Mouse (Mus musculus) embryonic facial prominence, embryonic 14.5 days (tissue): ENCODE measurements around the gene BC055324. TPM values are rescaled to one million over a fixed set of nuclear protein-coding genes. Genes with fewer than 3 reads are reported as not detected.
A peak's percentile ranks its signal among the peaks of the same experiment; 100 is the strongest.
"Not testable (repeated sequence)": the region's sequence is repeated elsewhere in the genome, so short reads cannot be mapped to it uniquely, and the experiment has no call there.

ENCODE experiments used
- ATAC-seq: fragments of 200-750 bp; cut with Nextera tagmentation; 2 replicates; pipeline ENCODE4 v1.8.0; 2017; ENCODE audit warnings: low read depth, moderate number of reproducible peaks, moderate TSS enrichment
- DNase-seq: peaks from one replicate; pipeline ENCODE4 v3.0.0-alpha.2; 2015; ENCODE audit warnings: low spot score
- H3K27ac ChIP-seq: fragments of 300-500 bp; sonication (generic); replicated peaks from 2 replicates; pipeline ENCODE4 v1.5.1; 2014; ENCODE audit warnings: low read depth, mild to moderate bottlenecking, low read length, moderate library complexity
- H3K27me3 ChIP-seq: fragments of 300-500 bp; sonication (generic); replicated peaks from 2 replicates; pipeline ENCODE4 v1.6.1; 2014; ENCODE audit warnings: low read length; ENCODE audit not compliant: control insufficient read depth, insufficient read depth
- H3K36me3 ChIP-seq: fragments of 300-500 bp; sonication (generic); 2 replicates; pipeline ENCODE4 v1.6.1; 2014; ENCODE audit warnings: low read length, mixed read lengths; ENCODE audit not compliant: control insufficient read depth, insufficient read depth
- H3K4me1 ChIP-seq: fragments of 300-500 bp; sonication (generic); 2 replicates; pipeline ENCODE4 v1.6.1; 2014; ENCODE audit warnings: antibody characterized with exemption, low read length; ENCODE audit not compliant: control insufficient read depth, insufficient read depth
- H3K4me2 ChIP-seq: fragments of 300-500 bp; sonication (generic); 2 replicates; pipeline ENCODE4 v1.6.1; 2014; ENCODE audit warnings: low read depth, mild to moderate bottlenecking, low read length, moderate library complexity, mixed read lengths
- H3K4me3 ChIP-seq: fragments of 300-500 bp; sonication (generic); 2 replicates; pipeline ENCODE4 v1.5.1; 2014; ENCODE audit warnings: low read depth, mild to moderate bottlenecking, low read length
- H3K9ac ChIP-seq: fragments of 300-500 bp; sonication (generic); 2 replicates; pipeline ENCODE4 v1.6.1; 2014; ENCODE audit warnings: low read depth, mild to moderate bottlenecking, low read length, moderate library complexity, mixed read lengths
- H3K9me3 ChIP-seq: fragments of 300-500 bp; sonication (generic); 2 replicates; pipeline ENCODE4 v1.6.1; 2016; ENCODE audit warnings: low read length; ENCODE audit not compliant: control insufficient read depth
- WGBS: fragments of 180-500 bp; shearing (Covaris S2); extraction: QIAGEN DNeasy Blood & Tissue Kit; methylation state at CpG from one replicate; pipeline ENCODE4 v1.1.7; 2014; 5-methylcytosine and 5-hydroxymethylcytosine counted together
- polyA plus RNA-seq: library from polyadenylated mRNA; unstranded; fragments of >200 nt; fragmentation: Nextera tagmentation; extraction: Ambion mirVana; gene quantifications from 2 replicates; pipeline ENCODE4 v1.2.1, GENCODE M21; 2014

Gene BC055324
- polyA plus RNA-seq: 16.8 and 18.8 TPM in 2 replicates

DNA sequence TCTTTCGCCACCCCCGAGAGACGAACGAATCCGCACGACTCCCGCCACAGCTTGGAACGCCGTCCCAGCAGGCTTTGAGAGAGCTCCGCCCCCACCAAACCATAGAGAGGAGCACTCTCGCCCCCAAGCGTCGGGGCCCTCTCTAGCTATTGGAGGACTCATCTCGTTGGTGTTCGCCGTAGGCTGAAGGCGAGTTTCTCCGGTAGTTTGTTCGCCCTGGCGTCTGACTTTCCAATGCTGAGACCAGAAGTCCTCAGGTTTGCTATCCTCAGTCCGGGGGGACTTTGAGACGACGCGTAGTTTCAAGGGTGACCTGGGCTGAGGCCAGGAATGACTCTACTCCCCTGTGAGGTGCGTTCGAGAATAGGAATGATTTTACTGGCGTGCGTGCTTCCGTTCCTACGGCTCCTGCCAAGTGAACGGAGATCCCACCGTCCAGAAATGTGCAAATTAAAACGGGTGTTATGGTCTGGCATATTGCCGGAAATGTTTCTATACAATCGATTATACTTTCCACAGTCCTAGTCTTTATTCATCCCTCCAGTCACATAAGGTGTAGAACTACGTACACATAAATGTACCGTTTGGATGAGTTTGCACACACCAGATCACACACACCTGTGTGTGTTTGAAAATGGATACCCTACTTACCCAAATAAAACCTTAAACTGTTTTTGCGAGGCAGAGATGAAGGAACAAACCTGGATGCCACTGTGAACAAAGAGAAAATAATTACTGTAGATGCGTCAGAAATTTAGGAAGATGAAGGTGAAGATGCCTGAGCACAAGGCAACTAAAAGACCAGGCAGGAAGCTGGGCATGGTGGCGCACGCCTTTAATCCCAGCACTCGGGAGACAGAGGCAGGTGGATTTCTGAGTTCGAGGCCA is at the start of gene BC055324, which contains the start of gene Mettl18:
Gene BC055324 (minus strand): TSS at position 76 of the 888 bp plus-strand sequence.
Gene Mettl18 (plus strand): TSS at position 169 of the 888 bp plus-strand sequence.
- ATAC-seq (peak; percentile 99), DNase-seq (peak; percentile 95)
- Histone ChIP-seq H3K36me3 (no peaks in the 10 kb centered on the region), H3K4me3 (peak within 1 kb of the TSS; percentile 68), H3K4me1 (peaks cover 8% of the 10 kb centered on the region; the same call in 1 of the 2 replicates), H3K4me2 (peak within 1 kb of the TSS; percentile 85), H3K9me3 (no peaks in the 10 kb centered on the region), H3K9ac (peak within 1 kb of the TSS; percentile 84), H3K27me3 (no peaks in the 10 kb centered on the region), H3K27ac (peak within 1 kb of the TSS; percentile 85)
- 5% methylated on average over 35 of the region's 43 CpGs for WGBS

DNA sequence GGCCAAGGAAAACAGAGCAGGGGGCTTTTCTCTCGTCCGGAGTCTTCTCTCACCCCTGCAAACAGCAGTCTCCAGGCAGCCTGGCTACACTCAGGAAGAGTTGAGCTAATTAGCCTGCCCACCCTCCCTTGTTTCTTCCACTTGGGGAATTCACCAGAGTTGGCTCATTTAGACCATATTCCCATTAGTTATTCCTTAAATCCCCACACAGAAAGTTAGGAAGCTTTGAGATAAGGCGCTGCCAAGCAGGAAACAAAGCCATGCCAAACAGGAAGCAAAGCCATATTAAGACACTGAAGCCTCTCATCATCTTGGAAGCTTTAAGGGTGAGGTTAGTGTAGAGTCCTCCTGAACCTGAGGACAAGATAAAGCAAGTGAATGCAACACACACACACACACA is 49.0 kb upstream of the BC055324 start:
- DNase-seq (peak; percentile 32), ATAC-seq (no peak)
- H3K4me2 ChIP-seq: no peak overlapping the region
- no peaks in the 10 kb centered on the region for H3K4me1 ChIP-seq
- no peak overlapping the region for H3K27ac ChIP-seq
- WGBS: 44% methylated on average over 3 of the region's 3 CpGs
- no peaks in the 10 kb centered on the region for H3K27me3 ChIP-seq
- H3K4me3 ChIP-seq: no peak overlapping the region
- H3K9me3 ChIP-seq: no peaks in the 10 kb centered on the region
- no peaks in the 10 kb centered on the region for H3K36me3 ChIP-seq
- no peak overlapping the region for H3K9ac ChIP-seq

DNA sequence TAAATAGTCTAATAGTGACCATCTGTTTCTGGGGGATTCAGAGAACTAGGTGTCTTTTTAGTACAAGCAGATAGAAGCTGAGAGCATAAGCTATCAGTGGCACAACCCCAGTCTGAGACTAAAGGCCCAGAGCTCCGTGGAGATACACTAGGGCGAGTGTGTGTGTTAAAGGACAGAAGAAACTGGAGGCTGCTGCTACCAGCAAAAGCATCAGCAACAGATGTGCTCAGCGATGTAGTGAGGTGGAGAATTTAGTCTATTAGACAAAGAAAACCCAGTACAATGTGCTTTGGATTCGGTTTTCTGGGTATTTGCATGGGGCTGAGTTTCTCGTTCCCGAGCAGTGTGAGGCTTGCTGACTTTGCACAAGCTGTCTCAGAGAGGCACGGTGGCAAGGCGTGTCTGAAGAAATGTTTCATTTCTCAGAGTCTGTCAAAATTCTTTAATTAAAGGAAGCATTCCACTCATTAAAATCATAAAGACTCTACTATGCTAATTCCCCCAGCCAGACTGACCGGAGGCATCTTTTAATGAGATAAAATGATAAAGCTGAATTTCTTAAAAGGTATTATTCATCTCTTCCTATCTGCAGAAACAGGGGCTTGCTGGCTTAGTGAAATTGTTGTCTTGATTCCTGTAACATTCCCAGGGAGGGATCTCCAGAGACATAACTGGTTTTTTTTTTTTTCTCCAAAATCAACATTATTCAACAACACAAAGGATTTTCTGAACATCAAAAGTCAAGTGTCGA is 46.0 kb upstream of the BC055324 start:
- DNase-seq (no peak), ATAC-seq (no peak)
- Histone ChIP-seq H3K36me3 (no peaks in the 10 kb centered on the region), H3K4me1 (no peaks in the 10 kb centered on the region), H3K4me2 (no peak overlapping the region), H3K4me3 (no peak overlapping the region), H3K9ac (no peak overlapping the region), H3K9me3 (no peaks in the 10 kb centered on the region), H3K27ac (no peak overlapping the region), H3K27me3 (no peaks in the 10 kb centered on the region)
- WGBS: 59% methylated on average over 10 of the region's 10 CpGs

DNA sequence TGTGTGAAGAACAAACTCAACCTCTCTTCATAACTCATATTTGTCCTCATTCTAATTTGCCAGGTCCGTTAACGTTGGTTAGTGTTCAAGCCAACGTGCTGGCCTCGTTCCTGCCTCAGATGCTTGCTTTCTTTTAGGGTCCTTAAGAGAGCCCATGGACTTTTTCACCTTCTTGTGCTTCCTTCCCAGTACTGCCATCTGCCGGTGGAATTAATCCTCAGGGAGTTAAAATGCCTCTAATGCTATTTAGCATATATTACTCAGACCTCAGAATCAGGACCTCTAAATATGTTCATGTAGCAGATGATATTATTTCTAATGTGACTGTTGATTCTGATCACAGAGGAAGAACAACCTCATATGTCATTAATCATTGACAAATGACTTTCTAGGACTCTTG is 32.8 kb upstream of the BC055324 start:
- H3K36me3 ChIP-seq: no peaks in the 10 kb centered on the region
- H3K4me1 ChIP-seq: no peaks in the 10 kb centered on the region
- DNase-seq (no peak), ATAC-seq (no peak)
- peaks cover 4% of the 10 kb centered on the region; the same call in 1 of the 2 replicates for H3K9me3 ChIP-seq
- H3K27me3 ChIP-seq: no peaks in the 10 kb centered on the region
- H3K4me2 ChIP-seq: no peak overlapping the region
- WGBS: 57% methylated on average over 5 of the region's 5 CpGs
- no peak overlapping the region for H3K27ac ChIP-seq
- no peak overlapping the region for H3K9ac ChIP-seq
- H3K4me3 ChIP-seq: no peak overlapping the region

DNA sequence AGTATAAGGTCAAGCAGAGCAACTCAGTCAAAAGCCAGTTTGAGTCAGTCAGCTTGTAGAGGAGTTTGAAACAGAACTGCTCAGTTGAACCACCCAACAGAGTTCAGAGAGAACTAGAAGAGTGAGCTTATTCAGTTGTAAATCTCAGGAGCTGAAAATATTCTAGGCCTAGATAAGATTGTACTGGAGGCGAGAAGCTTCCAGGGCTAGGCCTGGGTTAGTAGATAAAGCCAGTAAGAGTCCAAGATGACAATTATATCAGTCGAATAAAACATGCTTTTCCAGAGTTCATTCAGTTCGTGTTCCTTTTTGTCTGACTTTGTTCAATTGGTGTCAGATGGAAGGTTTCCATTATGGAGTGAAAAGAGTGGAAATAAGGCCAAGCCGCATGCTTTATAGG is 31.1 kb upstream of the BC055324 start:
- ATAC-seq: no peak
- H3K9me3 ChIP-seq: peaks cover 4% of the 10 kb centered on the region; the same call in 1 of the 2 replicates
- H3K36me3 ChIP-seq: no peaks in the 10 kb centered on the region
- H3K27ac ChIP-seq: no peak overlapping the region
- WGBS: 87% methylated on average over 4 of the region's 4 CpGs
- H3K4me2 ChIP-seq: no peak overlapping the region
- no peaks in the 10 kb centered on the region for H3K4me1 ChIP-seq
- no peak overlapping the region for H3K4me3 ChIP-seq
- DNase-seq: no peak
- no peaks in the 10 kb centered on the region for H3K27me3 ChIP-seq
- no peak overlapping the region for H3K9ac ChIP-seq

DNA sequence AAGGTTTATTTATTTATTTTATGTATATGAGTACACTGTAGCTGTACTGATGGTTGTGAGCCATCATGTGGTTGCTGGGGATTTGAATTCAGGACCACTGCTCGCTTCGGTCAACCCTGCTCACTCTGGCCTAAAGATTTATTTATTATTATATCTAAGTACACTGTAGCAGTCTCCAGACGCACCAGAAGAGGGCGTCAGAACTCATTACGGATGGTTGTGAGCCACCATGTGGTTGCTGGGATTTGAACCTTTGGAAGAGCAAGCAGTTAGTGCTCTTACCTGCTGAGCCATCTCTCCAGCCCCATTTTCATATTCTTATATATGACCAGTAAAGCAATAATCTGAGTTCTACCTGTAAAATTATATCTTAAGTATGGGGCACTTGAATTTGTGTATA is 27.5 kb upstream of the BC055324 start:
- WGBS: 82% methylated on average over 5 of the region's 5 CpGs
- not testable (repeated sequence) for H3K4me1 ChIP-seq, H3K9ac ChIP-seq, DNase-seq, ATAC-seq, H3K27ac ChIP-seq, H3K4me2 ChIP-seq, H3K4me3 ChIP-seq, H3K9me3 ChIP-seq, H3K27me3 ChIP-seq, H3K36me3 ChIP-seq

DNA sequence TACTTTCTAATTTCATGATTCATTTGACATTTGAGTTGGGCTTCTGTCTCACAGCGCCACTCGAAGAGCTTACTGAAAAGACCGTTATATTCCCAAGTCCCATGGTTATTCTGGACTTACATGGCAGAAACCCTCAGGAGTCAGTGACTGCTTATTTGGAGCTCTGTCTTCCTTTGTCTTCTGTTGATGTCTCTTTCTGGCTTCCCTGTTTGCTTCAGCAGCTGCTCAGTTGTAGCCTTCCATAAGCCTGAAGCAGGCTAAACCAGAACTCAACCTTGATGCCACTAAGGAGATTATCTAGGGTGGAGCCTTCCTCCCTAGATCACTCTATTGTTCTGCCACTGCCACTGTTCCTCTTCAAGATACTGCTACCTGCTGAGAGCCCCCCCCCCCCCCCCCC is 26.1 kb upstream of the BC055324 start:
- not testable (repeated sequence) for H3K27me3 ChIP-seq, DNase-seq, H3K4me3 ChIP-seq, H3K27ac ChIP-seq, ATAC-seq, H3K9me3 ChIP-seq, H3K4me2 ChIP-seq, H3K36me3 ChIP-seq, H3K9ac ChIP-seq, H3K4me1 ChIP-seq
- 85% methylated on average over 3 of the region's 3 CpGs for WGBS

DNA sequence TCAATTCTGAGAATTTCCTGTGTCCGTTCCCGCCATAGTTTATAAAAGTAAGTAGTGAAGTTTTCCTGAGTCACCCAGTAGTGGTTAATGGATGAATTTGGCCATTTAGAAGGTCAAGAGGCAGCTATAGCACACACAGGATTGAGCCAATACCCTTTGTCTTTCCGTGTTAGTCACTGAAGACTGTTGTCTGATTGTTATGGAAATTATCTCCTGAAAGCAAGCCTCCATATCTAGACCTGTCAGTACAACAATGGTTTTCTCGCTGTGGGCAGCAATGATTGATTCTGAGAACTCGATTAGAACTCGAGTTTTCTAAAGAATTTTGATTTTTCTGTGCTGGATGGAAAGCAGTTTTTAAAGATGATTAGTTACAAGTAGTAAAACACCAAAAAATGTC is 25.2 kb upstream of the BC055324 start:
- H3K4me3 ChIP-seq: no peak overlapping the region
- H3K27me3 ChIP-seq: no peaks in the 10 kb centered on the region
- no peaks in the 10 kb centered on the region for H3K4me1 ChIP-seq
- no peaks in the 10 kb centered on the region for H3K9me3 ChIP-seq
- H3K36me3 ChIP-seq: no peaks in the 10 kb centered on the region
- no peak overlapping the region for H3K9ac ChIP-seq
- 74% methylated on average over 6 of the region's 6 CpGs for WGBS
- no peak for DNase-seq
- no peak overlapping the region for H3K27ac ChIP-seq
- H3K4me2 ChIP-seq: no peak overlapping the region
- ATAC-seq: no peak
